Mouse (Mus musculus) liver, adult 2 months (tissue): Measurements from ENCODE around the gene Dhx37.

Source experiments
- CTCF ChIP-seq: fragments of 200-500 bp; IDR thresholded peaks from 2 replicates; pipeline ENCODE4 v1.5.1; 2011; ENCODE audit warnings: low read depth, low read length, control low read depth
- POLR2A ChIP-seq: fragments of 200-500 bp; IDR thresholded peaks from 2 replicates; pipeline ENCODE4 v1.6.1; 2011; ENCODE audit warnings: low read length, control low read depth; ENCODE audit not compliant: insufficient read depth; ENCODE audit errors: extremely low read depth

DNA sequence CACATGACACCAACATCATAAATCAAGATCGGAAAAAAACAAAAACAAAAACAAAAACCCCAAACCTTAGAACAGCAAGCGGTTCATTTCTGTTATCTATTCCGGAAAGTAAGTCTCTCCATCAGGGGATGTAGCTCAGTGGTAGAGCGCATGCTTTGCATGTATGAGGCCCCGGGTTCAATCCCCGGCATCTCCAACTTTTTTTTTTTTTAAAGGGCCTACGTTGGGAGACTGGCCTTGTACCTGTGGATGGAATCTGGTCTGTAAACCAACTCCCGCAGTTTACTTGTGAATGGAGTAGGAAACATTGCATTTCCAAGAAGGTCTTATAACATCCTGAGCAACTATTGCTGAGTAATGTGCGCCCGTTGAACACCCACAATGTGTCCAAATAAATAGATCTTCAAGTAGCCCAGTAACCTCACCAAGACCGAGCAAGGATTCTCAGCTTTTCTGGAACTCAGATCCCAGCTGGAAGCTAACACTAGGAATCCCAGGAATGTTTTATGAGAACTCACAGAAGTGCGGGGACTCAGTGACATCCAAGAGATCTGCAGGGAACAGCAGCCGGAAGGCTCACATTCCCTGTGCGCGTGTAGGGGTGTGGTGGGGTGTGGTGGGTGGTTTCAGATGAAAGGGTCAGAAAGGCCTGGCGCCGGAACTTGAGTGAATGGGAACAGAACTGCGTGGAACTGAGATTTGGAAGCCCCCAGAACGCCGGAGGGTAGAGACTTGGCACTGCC, 24.4 kb downstream of the Dhx37 start:
- TF ChIP-seq CTCF (no peak), POLR2A (no peak)
